Comparison of ENCODE assay signal across 9 mouse cellular contexts in the genomic region with DNA sequence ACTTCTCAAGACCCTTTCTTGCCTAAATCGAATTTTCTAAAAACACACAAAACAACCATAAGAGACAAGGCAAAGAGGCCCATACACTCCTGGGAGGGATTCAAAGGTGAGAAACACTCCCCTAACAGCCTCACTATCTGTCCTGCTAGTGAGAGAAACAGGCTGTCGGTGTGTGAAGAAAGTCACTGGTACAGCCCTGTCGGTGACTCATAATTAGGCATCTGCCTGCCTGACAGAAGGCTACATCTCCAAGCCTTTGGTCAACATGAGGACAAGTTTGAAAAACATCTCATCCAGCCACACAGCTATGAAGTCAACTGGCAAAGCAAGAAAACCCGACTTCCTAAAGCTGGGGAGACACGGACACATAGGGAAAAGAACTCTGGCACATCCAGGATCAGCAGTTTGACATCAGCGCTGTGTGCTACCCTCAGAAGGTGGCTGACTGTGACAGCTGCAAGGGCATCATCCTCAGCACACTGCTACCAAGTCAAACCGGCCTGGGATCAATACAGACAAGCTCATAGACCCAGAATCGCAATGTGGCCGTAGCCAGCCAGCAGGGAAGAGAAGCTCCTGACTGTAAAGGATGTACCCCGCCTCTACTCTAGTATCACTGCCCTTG. TPM values are rescaled to one million over a fixed set of nuclear protein-coding genes. Genes with fewer than 3 reads are reported as not detected.
A peak's percentile ranks its signal among the peaks of the same experiment; 100 is the strongest.
DNase-seq lines count a peak whose midpoint lies in the region; ATAC-seq and TF ChIP-seq lines count a peak whose summit lies in the region.
"Had no signal": no experiment of that assay in that cellular context is flagged by ENCODE, and none has a peak within 500 bp of the region (broad histone marks: within the 10 kb centered on the region; RNA-seq: fewer than 3 reads in every experiment).

No protein-coding gene starts in this region.

- TF ChIP-seq CTCF in C2C12 (IDR thresholded peaks at IDR 0.05; ENCODE audit: control insufficient read depth, insufficient read depth, insufficient read length) = no peak

- H3K4me1 ChIP-seq in kidney, embryonic 16.5 days (ENCODE audit: insufficient read depth, low read length) = peaks cover 77% of the 10 kb centered on the region
- peaks cover 94% of the 10 kb centered on the region for H3K4me1 ChIP-seq in liver, embryonic 15.5 days (replicated peaks)
- H3K4me1 ChIP-seq: forebrain, embryonic 13.5 days had no signal

- H3K9ac ChIP-seq in kidney, embryonic 16.5 days (replicated peaks; ENCODE audit: low read length) = no peak overlapping the region
- no peak overlapping the region for H3K9ac ChIP-seq in liver, embryonic 15.5 days
- H3K9ac ChIP-seq: forebrain, embryonic 13.5 days had no signal

- peak overlapping the region; percentile 77 for H3K27ac ChIP-seq in kidney, embryonic 16.5 days (ENCODE audit: low read length)
- 0 out of 2 replicates have a peak overlapping the region, but pooled peaks have one; percentile 19 for H3K27ac ChIP-seq in liver, embryonic 15.5 days (replicated peaks)
- H3K27ac ChIP-seq: forebrain, embryonic 13.5 days had no signal

- no peaks in the 10 kb centered on the region for H3K36me3 ChIP-seq in kidney, embryonic 16.5 days (ENCODE audit: insufficient read depth, low read length)
- H3K36me3 ChIP-seq in C2C12 (ENCODE audit: control insufficient read depth, insufficient read depth) = no peaks in the 10 kb centered on the region
- no peaks in the 10 kb centered on the region for H3K36me3 ChIP-seq in liver, embryonic 15.5 days (replicated peaks)

- H3K9me3 ChIP-seq in kidney, embryonic 16.5 days (ENCODE audit: low read length) = no peaks in the 10 kb centered on the region
- H3K9me3 ChIP-seq in liver, embryonic 15.5 days (replicated peaks) = no peaks in the 10 kb centered on the region
- H3K9me3 ChIP-seq: forebrain, embryonic 13.5 days had no signal

- no peaks in the 10 kb centered on the region for H3K27me3 ChIP-seq in kidney, embryonic 16.5 days (ENCODE audit: insufficient read depth, low read length)
- no peaks in the 10 kb centered on the region for H3K27me3 ChIP-seq in C2C12 (ENCODE audit: control insufficient read depth, insufficient read depth, insufficient read length)
- H3K27me3 ChIP-seq in liver, embryonic 15.5 days = no peaks in the 10 kb centered on the region
- H3K27me3 ChIP-seq: forebrain, embryonic 13.5 days had no signal

- H3K4me2 ChIP-seq in kidney, embryonic 16.5 days (replicated peaks; ENCODE audit: low read depth, low read length) = no peak overlapping the region
- no peak overlapping the region for H3K4me2 ChIP-seq in liver, embryonic 15.5 days
- H3K4me2 ChIP-seq: forebrain, embryonic 13.5 days had no signal

- H3K4me3 ChIP-seq in kidney, embryonic 16.5 days (ENCODE audit: low read length) = no peak overlapping the region
- no peak overlapping the region for H3K4me3 ChIP-seq in C2C12 (ENCODE audit: insufficient read depth, poor library complexity, severe bottlenecking)
- no peak overlapping the region for H3K4me3 ChIP-seq in liver, embryonic 15.5 days (replicated peaks)
- H3K4me3 ChIP-seq: forebrain, embryonic 13.5 days had no signal

- peaks cover 67% of the 10 kb centered on the region for H3K79me3 ChIP-seq in C2C12 (ENCODE audit: low read depth)

- DNase-seq in kidney, postnatal 10 days = no peak
- peak; percentile 54 to 60 for DNase-seq in heart, adult 9 months (ENCODE audit: low spot score in 2 of 2)
- no peak for DNase-seq in adipocyte (ENCODE audit: low spot score)
- no peak for DNase-seq in frontal cortex, postnatal 25 days (ENCODE audit: low spot score in 2 of 2)
- DNase-seq: thymus, postnatal 25 days had no signal

- 66% methylated on average over 10 of the region's 10 CpGs for whole genome bisulfite sequencing in kidney, embryonic 16.5 days
- WGBS in liver, embryonic 15.5 days (ENCODE audit: insufficient replicate concordance) = 67% methylated on average over 10 of the region's 10 CpGs

- H3K79me2 ChIP-seq in C2C12 (ENCODE audit: control insufficient read depth, insufficient read depth) = peaks cover 97% of the 10 kb centered on the region

- no peak overlapping the region for H3ac ChIP-seq in C2C12 (ENCODE audit: control insufficient read depth, insufficient read length, low read depth)

- ATAC-seq in kidney, embryonic 16.5 days (ENCODE audit: low FRiP score, low TSS enrichment) = no peak
- no peak for ATAC-seq in liver, embryonic 15.5 days (ENCODE audit: insufficient read depth)
- ATAC-seq: forebrain, embryonic 13.5 days had no signal

TF ChIP-seq in C2C12, 6 proteins besides CTCF, POLR2A, EP300 and RAD21:
- no peak for TF ChIP-seq USF1 (IDR thresholded peaks at IDR 0.05; ENCODE audit: low read depth)
- peak; percentile 73 for TF ChIP-seq MYOD1 (IDR thresholded peaks at IDR 0.05; ENCODE audit: control insufficient read depth, insufficient read length, low read depth)
- TF ChIP-seq MYOG (IDR thresholded peaks at IDR 0.05; ENCODE audit: control insufficient read depth, extremely low read depth, insufficient read length) = no peak
- peak; percentile 30 for TF ChIP-seq FOSL1 (IDR thresholded peaks at IDR 0.05; ENCODE audit: insufficient read depth, low read length, poor library complexity, severe bottlenecking)
- TF ChIP-seq CEBPB (IDR thresholded peaks at IDR 0.05; ENCODE audit: low read depth) = no peak
- no peak for TF ChIP-seq MAX (IDR thresholded peaks at IDR 0.05)

RNA-seq across cellular contexts. Expression of gene Arhgap10, which starts 30.1 kb away (rescaled TPM):
- polyA plus RNA-seq in kidney, embryonic 16.5 days (2015; fragmentation: Nextera tagmentation; extraction: Ambion mirVana) = 31.7 and 36.0 TPM in 2 replicates
- polyA plus RNA-seq in C2C12 (2012; fragmentation: generic; extraction: Trizol) = 17.6 TPM
- polyA plus RNA-seq in liver, embryonic 15.5 days (2015; fragmentation: Nextera tagmentation; extraction: Ambion mirVana) = 5.5 and 5.8 TPM in 2 replicates

Comparison
In these comparisons a context has a peak if more than half of its experiments do, and no peak if none do; other contexts are left out.
1. DNase-seq: peak in heart, adult 9 months (2 of 2); none in kidney, postnatal 10 days (single experiment), adipocyte (single experiment) and frontal cortex, postnatal 25 days (0 of 2).